ENCODE assay signal across 11 mouse cellular contexts in genomic region chr5:114371731-114372473, GRCm38 (mm10). TPM values are rescaled to one million over a fixed set of nuclear protein-coding genes. Genes with fewer than 3 reads are reported as not detected.
DNase-seq lines count a peak whose midpoint lies in the region; ATAC-seq and TF ChIP-seq lines count a peak whose summit lies in the region.
"Had no signal": no experiment of that assay in that cellular context is flagged by ENCODE, and none has a peak within 500 bp of the region (broad histone marks: within the 10 kb centered on the region; RNA-seq: fewer than 3 reads in every experiment).

No protein-coding gene starts in this region.

- peaks cover 86% of the 10 kb centered on the region for H3K4me1 ChIP-seq in G1E (ENCODE audit: insufficient read depth, low read depth, low read length)
- H3K4me1 ChIP-seq in heart, postnatal 0 days (ENCODE audit: control insufficient read depth, insufficient read depth): peaks cover 59% of the 10 kb centered on the region
- H3K4me1 ChIP-seq in lung, adult 2 months (ENCODE audit: control insufficient read depth, insufficient read depth, low read length): peaks cover 70% of the 10 kb centered on the region

- WGBS in heart, postnatal 0 days: 51% methylated on average over 25 of the region's 25 CpGs
- 27% methylated on average over 25 of the region's 25 CpGs for WGBS in lung, adult 2 months

- H3K27me3 ChIP-seq in G1E (ENCODE audit: insufficient read depth, low read length): no peaks in the 10 kb centered on the region
- H3K27me3 ChIP-seq in heart, postnatal 0 days (ENCODE audit: control insufficient read depth, insufficient read depth, low read length): no peaks in the 10 kb centered on the region
- H3K27me3 ChIP-seq: hindbrain, embryonic 15.5 days had no signal

- DNase-seq in embryo, embryonic 11 days: peak; percentile 25
- no peak for DNase-seq in embryo, embryonic 10 days (ENCODE audit: low spot score)
- no peak for DNase-seq in G1E (ENCODE audit: low spot score)
- peak; percentile 45 for DNase-seq in heart, postnatal 0 days (ENCODE audit: low spot score)
- DNase-seq in lung, adult 2 months: peak; percentile 34
- no peak for DNase-seq in urinary bladder, postnatal 14 days (ENCODE audit: low spot score)
- DNase-seq in spleen, adult 18-20 months: no peak
- DNase-seq: B cell, adult 2 months; right cerebral cortex, adult 18-20 months had no signal

- ATAC-seq in G1E (ENCODE audit: extremely low read depth, insufficient number of reproducible peaks, low FRiP score, poor library complexity, severe bottlenecking): no peak; the same call in 1 of the 2 replicates
- ATAC-seq in heart, postnatal 0 days (ENCODE audit: insufficient read depth, low read depth): 0 out of 2 replicates have a peak, but pooled peaks have one; percentile 16
- no peak for ATAC-seq in cerebellum, adult (ENCODE audit: insufficient number of reproducible peaks, low FRiP score, low TSS enrichment)

- H3K9ac ChIP-seq in heart, postnatal 0 days (replicated peaks; ENCODE audit: low read depth, low read length): 0 out of 2 replicates have a peak overlapping the region, but pooled peaks have one; percentile 14
- H3K9ac ChIP-seq: hindbrain, embryonic 15.5 days had no signal

- H3K4me2 ChIP-seq in heart, postnatal 0 days (ENCODE audit: low read depth, low read length): peak overlapping the region; percentile 37
- H3K4me2 ChIP-seq: hindbrain, embryonic 15.5 days had no signal

- TF ChIP-seq EP300 in heart, postnatal 0 days (IDR thresholded peaks at IDR 0.05; ENCODE audit: low read depth): no peak

- peaks cover 93% of the 10 kb centered on the region for H3K36me3 ChIP-seq in G1E (replicated peaks)
- H3K36me3 ChIP-seq in heart, postnatal 0 days (replicated peaks; ENCODE audit: control insufficient read depth, insufficient read depth, low read length): peaks cover 87% of the 10 kb centered on the region

- peak overlapping the region; percentile 64; the same call in 1 of the 2 replicates for H3K4me3 ChIP-seq in G1E (ENCODE audit: low read depth, low read length)
- H3K4me3 ChIP-seq in heart, postnatal 0 days (ENCODE audit: low read depth, low read length): no peak overlapping the region
- no peak overlapping the region for H3K4me3 ChIP-seq in lung, adult 2 months (replicated peaks; ENCODE audit: extremely low read depth, low read depth, low read length)
- H3K4me3 ChIP-seq: hindbrain, embryonic 15.5 days had no signal

- peak overlapping the region; percentile 78 for H3K27ac ChIP-seq in heart, postnatal 0 days (ENCODE audit: low read depth)
- H3K27ac ChIP-seq: hindbrain, embryonic 15.5 days had no signal

- H3K9me3 ChIP-seq in G1E (replicated peaks): no peaks in the 10 kb centered on the region
- H3K9me3 ChIP-seq in heart, postnatal 0 days (replicated peaks; ENCODE audit: control insufficient read depth, low read length): no peaks in the 10 kb centered on the region
- H3K9me3 ChIP-seq: hindbrain, embryonic 15.5 days had no signal

- no peak for TF ChIP-seq CTCF in G1E (IDR thresholded peaks at IDR 0.05; ENCODE audit: low read depth, low read length)
- no peak for TF ChIP-seq CTCF in heart, postnatal 0 days (IDR thresholded peaks at IDR 0.05; ENCODE audit: low read depth)
- no peak for TF ChIP-seq CTCF in lung, adult 2 months (IDR thresholded peaks at IDR 0.05; ENCODE audit: insufficient read depth, low read length)

- TF ChIP-seq POLR2A in lung, adult 2 months (IDR thresholded peaks at IDR 0.05; ENCODE audit: borderline replicate concordance, extremely low read depth, low read depth, low read length): 0 out of 2 replicates have a peak, but pooled peaks have one; percentile 3

RNA-seq across cellular contexts. Expression of gene Kctd10, which starts 8.4 kb away (rescaled TPM):
- 18.4 and 29.8 TPM in 2 replicates for total RNA-seq in G1E (2014; fragmentation: Nextera tagmentation)
- 40.8 and 44.1 TPM in 2 replicates for total RNA-seq in G1E (2017)
- polyA plus RNA-seq in G1E (2012): 60.6 and 64.1 TPM in 2 replicates
- 83.4 and 113 TPM in 2 replicates for total RNA-seq in heart, postnatal 0 days (2014; rRNA removed; ENCODE audit: low replicate concordance)
- 59.8 and 64.2 TPM in 2 replicates for polyA plus RNA-seq in heart, postnatal 0 days (2015; fragmentation: Nextera tagmentation; extraction: Ambion mirVana)
- 278 and 318 TPM in 2 replicates for polyA plus RNA-seq in lung, adult 2 months (2012; rRNA removed)

RNA-seq across cellular contexts. Expression of gene Ube3b, which starts 8.5 kb away (rescaled TPM):
- total RNA-seq in G1E (2014; fragmentation: Nextera tagmentation): 59.4 and 65.0 TPM in 2 replicates
- 20.2 and 20.9 TPM in 2 replicates for total RNA-seq in G1E (2017)
- 51.3 and 61.3 TPM in 2 replicates for polyA plus RNA-seq in G1E (2012)
- 57.7 and 72.1 TPM in 2 replicates for total RNA-seq in heart, postnatal 0 days (2014; rRNA removed; ENCODE audit: low replicate concordance)
- 28.2 and 30.5 TPM in 2 replicates for polyA plus RNA-seq in heart, postnatal 0 days (2015; fragmentation: Nextera tagmentation; extraction: Ambion mirVana)
- polyA plus RNA-seq in lung, adult 2 months (2012; rRNA removed): 69.2 and 74.3 TPM in 2 replicates

Comparison
In these comparisons a context has a peak if more than half of its experiments do, and no peak if none do; other contexts are left out.
1. DNase-seq: peak in embryo, embryonic 11 days (single experiment), heart, postnatal 0 days (single experiment) and lung, adult 2 months (single experiment); none in embryo, embryonic 10 days (single experiment), G1E (single experiment), urinary bladder, postnatal 14 days (single experiment) and spleen, adult 18-20 months (0 of 2).